Mouse (Mus musculus): Measurements from ENCODE around the gene Pter.

- no peak for TF ChIP-seq MYOG (IDR thresholded peaks at IDR 0.05; ENCODE audit: control insufficient read depth in 1 of 3, insufficient read depth in 1 of 3, insufficient read length in 2 of 3, low read depth in 2 of 3)
- TF ChIP-seq POLR2A (IDR thresholded peaks at IDR 0.05; ENCODE audit: insufficient read length, low read depth), result no peak
- no peak for TF ChIP-seq E2F4 (IDR thresholded peaks at IDR 0.05; ENCODE audit: insufficient read depth)
- TF ChIP-seq MAX (IDR thresholded peaks at IDR 0.05; ENCODE audit: low read depth), result no peak
- no peak for TF ChIP-seq CEBPB (IDR thresholded peaks at IDR 0.05; ENCODE audit: insufficient read depth, poor library complexity, severe bottlenecking)
- no peak for TF ChIP-seq MYOD1 (IDR thresholded peaks at IDR 0.05; ENCODE audit: control insufficient read depth in 1 of 3, insufficient read length in 2 of 3, low read depth in 2 of 3)
- no peak for TF ChIP-seq TCF12 (IDR thresholded peaks at IDR 0.05; ENCODE audit: insufficient read depth, poor library complexity, severe bottlenecking)
- no peak for TF ChIP-seq SRF (IDR thresholded peaks at IDR 0.05; ENCODE audit: control insufficient read depth, insufficient read length, low read depth)
Measured at GRCm38 (mm10) chr2:12978771-12979170, 54.9 kb downstream of the Pter start.

All from myocyte (in vitro differentiated cells).